Mouse (Mus musculus) forebrain, postnatal 0 days (tissue): ENCODE data around the gene Ugt1a9. TPM values are rescaled to one million over a fixed set of nuclear protein-coding genes. Genes with fewer than 3 reads are reported as not detected.

Experiments used
- ATAC-seq: fragments of 200-750 bp; cut with Nextera tagmentation; 2 replicates; pipeline ENCODE4 v1.8.0; 2017; ENCODE audit warnings: mild to moderate bottlenecking, moderate library complexity
- DNase-seq: peaks from one replicate; pipeline ENCODE4 v3.0.0-alpha.2; 2015
- H3K27ac ChIP-seq: fragments of 300-500 bp; sonication (generic); 2 replicates; pipeline ENCODE4 v1.5.1; 2014; ENCODE audit warnings: low read depth, mild to moderate bottlenecking, antibody characterized with exemption, low read length, moderate library complexity, mixed read lengths
- H3K27me3 ChIP-seq: fragments of 300-500 bp; sonication (generic); 2 replicates; pipeline ENCODE4 v1.6.1; 2014; ENCODE audit warnings: mild to moderate bottlenecking, low read length, mixed read lengths; ENCODE audit not compliant: insufficient read depth
- H3K36me3 ChIP-seq: fragments of 300-500 bp; sonication (generic); 2 replicates; pipeline ENCODE4 v1.6.1; 2014; ENCODE audit warnings: mild to moderate bottlenecking, moderate library complexity; ENCODE audit not compliant: insufficient read depth
- H3K4me1 ChIP-seq: fragments of 300-500 bp; sonication (generic); 2 replicates; pipeline ENCODE4 v1.6.1; 2014; ENCODE audit warnings: antibody characterized with exemption; ENCODE audit not compliant: insufficient read depth
- H3K4me2 ChIP-seq: fragments of 300-500 bp; sonication (generic); 2 replicates; pipeline ENCODE4 v1.6.1; 2014; ENCODE audit warnings: low read depth, mild to moderate bottlenecking, moderate library complexity
- H3K4me3 ChIP-seq: fragments of 300-500 bp; sonication (generic); 2 replicates; pipeline ENCODE4 v1.5.1; 2014; ENCODE audit warnings: low read depth, low read length, mixed read lengths
- H3K9ac ChIP-seq: fragments of 300-500 bp; sonication (generic); 2 replicates; pipeline ENCODE4 v1.6.1; 2014; ENCODE audit warnings: mild to moderate bottlenecking
- H3K9me3 ChIP-seq: fragments of 300-500 bp; sonication (generic); 2 replicates; pipeline ENCODE4 v1.6.1; 2016; ENCODE audit warnings: low read length
- CTCF ChIP-seq: sonication (generic); IDR thresholded peaks from 2 replicates; pipeline ENCODE4 v1.5.1; 2016; ENCODE audit warnings: antibody characterized with exemption, control low read depth, low read depth
- WGBS: fragments of 180-500 bp; shearing (Covaris S2); extraction: QIAGEN DNeasy Blood & Tissue Kit; methylation state at CpG from one replicate; pipeline ENCODE4 v1.1.7; 2014; 5-methylcytosine and 5-hydroxymethylcytosine counted together
- polyA plus RNA-seq: library from polyadenylated mRNA; unstranded; fragments of >200 nt; fragmentation: Nextera tagmentation; extraction: Ambion mirVana; gene quantifications from 2 replicates; pipeline ENCODE4 v1.2.1, GENCODE M21; 2015
- total RNA-seq: library from RNA; depleted of rRNA; stranded (reverse); fragments of >200 nt; gene quantifications from 2 replicates; pipeline ENCODE4 v1.2.3, GENCODE M21; 2014

Ugt1a9 gene
- total and polyA plus RNA-seq, 2 experiments from 2014 or later = not detected

DNA sequence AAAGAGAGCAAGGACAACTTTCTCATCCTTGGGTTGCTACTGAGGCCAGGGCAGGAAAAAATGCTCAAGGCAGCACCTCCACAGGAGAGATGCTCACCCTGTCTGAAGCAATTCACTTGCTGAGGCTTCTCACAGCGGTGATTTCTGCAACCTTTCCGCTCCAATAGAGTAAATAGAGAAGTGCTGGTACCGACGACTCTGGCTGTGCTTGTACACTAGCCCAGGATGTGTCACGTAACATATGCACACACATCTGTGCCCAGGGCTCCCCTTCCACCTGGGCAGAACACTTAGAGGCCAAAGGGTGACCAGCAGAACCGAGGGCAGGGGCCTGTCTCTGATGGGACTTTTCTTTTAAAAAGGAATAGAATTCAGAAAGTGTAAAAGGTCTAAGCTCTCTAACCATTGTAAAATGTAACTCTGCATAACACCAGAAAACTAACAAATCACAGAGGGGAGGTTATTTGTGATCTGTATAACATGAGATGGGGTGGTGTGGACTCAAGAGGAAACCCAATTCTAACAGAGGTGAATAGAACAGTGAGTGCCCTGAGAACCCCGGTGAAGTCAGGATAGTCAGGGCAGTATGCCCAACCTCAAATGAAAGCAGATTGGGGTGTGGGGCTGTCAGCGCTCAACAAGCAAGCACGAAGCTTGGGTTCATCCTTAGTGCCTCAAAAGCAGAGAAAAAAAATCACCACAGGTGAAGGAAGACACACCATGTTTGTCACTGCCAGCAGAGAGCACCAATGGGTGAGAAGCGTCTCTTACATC, 190.2 kb downstream of the Ugt1a9 start:
- Histone ChIP-seq H3K9ac (no peak overlapping the region), H3K27me3 (no peaks in the 10 kb centered on the region), H3K9me3 (peaks cover 23% of the 10 kb centered on the region), H3K4me1 (no peaks in the 10 kb centered on the region), H3K4me2 (no peak overlapping the region), H3K4me3 (no peak overlapping the region), H3K27ac (no peak overlapping the region), H3K36me3 (peaks cover 67% of the 10 kb centered on the region)
- 84% methylated on average over 10 of the region's 10 CpGs for WGBS
- TF ChIP-seq CTCF = 0 out of 2 replicates have a peak, but pooled peaks have one; percentile 4
- DNase-seq (no peak), ATAC-seq (no peak)

DNA sequence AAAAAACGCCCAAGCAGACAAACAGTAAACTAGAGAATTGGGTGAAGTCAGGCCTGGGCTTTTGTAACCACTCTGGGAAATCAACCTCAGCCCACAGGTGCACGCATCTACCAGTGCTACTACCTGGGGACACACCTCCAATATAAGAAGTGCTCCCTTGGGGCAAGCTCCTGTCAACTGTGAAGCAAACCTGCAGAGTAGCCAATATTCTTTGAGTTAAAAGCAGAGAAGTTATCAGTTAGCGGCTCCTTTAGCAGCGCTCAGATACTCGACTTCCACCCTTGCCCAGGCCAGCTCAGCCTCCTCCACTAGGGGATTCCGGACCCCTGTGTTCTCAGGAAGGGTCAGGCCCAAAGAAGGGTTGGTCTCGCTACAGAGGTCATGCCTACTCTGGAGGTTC, 191.1 kb downstream of the Ugt1a9 start:
- no peak for DNase-seq
- no peak overlapping the region for H3K4me2 ChIP-seq
- no peak overlapping the region for H3K4me3 ChIP-seq
- no peak overlapping the region for H3K27ac ChIP-seq
- TF ChIP-seq CTCF = peak; percentile 24
- no peak overlapping the region for H3K9ac ChIP-seq
- WGBS = 88% methylated on average over 7 of the region's 7 CpGs
- H3K36me3 ChIP-seq = peaks cover 77% of the 10 kb centered on the region
- ATAC-seq = no peak
- peaks cover 14% of the 10 kb centered on the region for H3K9me3 ChIP-seq
- H3K4me1 ChIP-seq = no peaks in the 10 kb centered on the region
- no peaks in the 10 kb centered on the region for H3K27me3 ChIP-seq

DNA sequence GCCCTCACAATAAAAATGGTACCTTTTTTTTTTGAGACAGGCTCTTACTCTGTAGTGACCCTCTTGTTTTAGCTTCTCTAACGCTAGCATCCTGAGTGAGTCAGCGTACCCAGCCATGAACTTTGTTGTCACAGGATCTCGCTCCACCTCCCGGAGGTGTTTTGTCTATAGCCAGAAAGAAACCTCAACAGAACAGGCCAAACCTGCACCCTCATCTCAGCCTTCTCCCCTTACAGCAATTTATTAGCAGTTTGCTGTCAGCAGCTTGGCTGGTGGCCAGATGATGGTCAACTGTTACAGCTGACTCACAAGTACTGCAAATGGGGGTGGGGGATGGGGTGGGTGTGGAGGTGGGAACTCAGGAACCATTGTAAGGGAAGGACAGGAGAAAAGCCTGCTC, 191.7 kb downstream of the Ugt1a9 start:
- Histone ChIP-seq H3K27me3 (no peaks in the 10 kb centered on the region), H3K9ac (no peak overlapping the region), H3K9me3 (peaks cover 8% of the 10 kb centered on the region), H3K4me3 (no peak overlapping the region), H3K4me2 (no peak overlapping the region), H3K27ac (no peak overlapping the region), H3K36me3 (peaks cover 82% of the 10 kb centered on the region), H3K4me1 (no peaks in the 10 kb centered on the region)
- ATAC-seq (no peak), DNase-seq (peak; percentile 45)
- WGBS = 81% methylated on average over 4 of the region's 4 CpGs
- TF ChIP-seq CTCF = no peak

DNA sequence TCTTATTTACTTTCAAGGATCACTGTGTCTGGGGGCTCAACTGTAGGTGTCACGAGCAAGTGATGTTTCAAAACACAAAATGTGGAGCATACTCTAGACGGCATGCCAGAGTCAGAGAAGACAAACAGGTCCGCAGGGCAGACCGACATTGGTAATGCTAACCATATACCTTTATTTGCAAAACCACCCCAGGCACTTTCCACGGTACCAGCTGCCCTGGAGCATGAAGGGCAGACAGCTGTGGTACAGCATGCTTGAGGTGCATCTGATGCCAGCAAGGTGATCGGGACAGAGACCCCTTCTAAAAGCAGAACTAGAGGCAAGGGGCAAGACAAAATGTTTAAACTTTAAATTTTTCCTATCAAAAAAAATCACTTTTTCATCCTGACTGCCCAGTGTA, 192.4 kb downstream of the Ugt1a9 start:
- no peak overlapping the region for H3K9ac ChIP-seq
- ATAC-seq (no peak), DNase-seq (no peak)
- peaks cover 1% of the 10 kb centered on the region; the same call in 1 of the 2 replicates for H3K9me3 ChIP-seq
- H3K27ac ChIP-seq = no peak overlapping the region
- peaks cover 89% of the 10 kb centered on the region for H3K36me3 ChIP-seq
- 77% methylated on average over 6 of the region's 6 CpGs for WGBS
- no peaks in the 10 kb centered on the region for H3K4me1 ChIP-seq
- no peak overlapping the region for H3K4me3 ChIP-seq
- TF ChIP-seq CTCF = no peak
- H3K4me2 ChIP-seq = no peak overlapping the region
- H3K27me3 ChIP-seq = no peaks in the 10 kb centered on the region

DNA sequence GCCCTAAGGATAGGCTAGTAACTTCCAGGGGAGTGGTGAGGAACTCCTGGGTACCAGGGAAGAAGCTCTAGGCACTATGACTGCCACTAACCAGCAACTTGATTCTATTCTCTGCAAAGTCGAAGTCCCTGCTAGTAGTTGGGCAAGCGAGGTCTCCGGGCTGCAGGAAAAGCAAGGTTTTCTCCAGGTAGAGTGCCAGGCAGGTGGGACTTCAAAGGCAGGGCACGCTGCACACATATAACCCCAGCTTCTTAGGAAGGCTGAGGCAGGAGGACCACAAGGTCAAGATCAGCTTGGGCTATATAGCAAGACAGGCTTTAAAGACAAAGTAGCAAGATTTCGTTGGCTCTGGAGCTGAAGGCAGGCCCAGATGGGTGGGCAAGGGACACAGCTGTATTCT, 193.2 kb downstream of the Ugt1a9 start:
- ATAC-seq = no peak

DNA sequence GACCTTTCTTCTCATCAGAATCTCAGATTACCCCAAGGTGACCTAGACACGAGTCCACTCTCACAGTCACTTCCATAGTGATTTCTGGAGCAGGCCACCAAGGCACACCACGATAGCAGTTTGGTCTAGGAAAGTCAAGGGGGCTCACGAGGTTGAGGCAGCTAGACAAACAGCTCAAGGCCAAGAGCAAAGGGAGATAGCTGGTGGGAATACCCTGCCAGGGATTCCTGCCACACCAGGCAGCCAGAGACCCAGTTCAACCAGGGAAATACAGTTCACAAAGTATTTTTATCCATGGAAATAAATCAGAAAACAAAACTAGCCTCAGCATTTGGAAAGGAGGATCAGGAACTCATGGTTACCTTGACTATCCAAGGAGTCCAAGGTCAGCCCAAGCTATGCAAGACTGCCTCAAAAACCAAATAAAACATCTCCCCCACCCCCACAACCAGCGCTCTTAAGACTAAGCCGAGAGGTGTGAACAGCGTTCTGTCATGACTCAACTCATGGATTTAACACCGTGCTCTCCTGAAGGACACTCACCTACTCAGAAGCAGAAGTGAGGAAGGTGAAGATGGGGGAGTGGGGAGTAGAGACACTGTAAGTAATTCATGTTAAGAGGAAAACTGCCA, 193.8 kb downstream of the Ugt1a9 start:
- no peak overlapping the region for H3K4me2 ChIP-seq
- no peak for TF ChIP-seq CTCF
- H3K9me3 ChIP-seq = no peaks in the 10 kb centered on the region
- H3K36me3 ChIP-seq = peaks cover 100% of the 10 kb centered on the region
- no peak for ATAC-seq
- no peak overlapping the region for H3K9ac ChIP-seq
- no peak overlapping the region for H3K4me3 ChIP-seq
- no peaks in the 10 kb centered on the region for H3K4me1 ChIP-seq
- DNase-seq = no peak
- no peak overlapping the region for H3K27ac ChIP-seq
- no peaks in the 10 kb centered on the region for H3K27me3 ChIP-seq
- 90% methylated on average over 7 of the region's 7 CpGs for WGBS

More for the DNA sequence above, 193.2 kb downstream of the Ugt1a9 start:
- H3K4me1 ChIP-seq = no peaks in the 10 kb centered on the region
- no peak overlapping the region for H3K4me2 ChIP-seq
- H3K27ac ChIP-seq = no peak overlapping the region
- WGBS = 93% methylated on average over 5 of the region's 5 CpGs
- H3K9me3 ChIP-seq = no peaks in the 10 kb centered on the region
- no peak overlapping the region for H3K9ac ChIP-seq
- peaks cover 97% of the 10 kb centered on the region for H3K36me3 ChIP-seq
- no peak for DNase-seq
- H3K4me3 ChIP-seq = no peak overlapping the region
- TF ChIP-seq CTCF = no peak
- no peaks in the 10 kb centered on the region for H3K27me3 ChIP-seq

DNA sequence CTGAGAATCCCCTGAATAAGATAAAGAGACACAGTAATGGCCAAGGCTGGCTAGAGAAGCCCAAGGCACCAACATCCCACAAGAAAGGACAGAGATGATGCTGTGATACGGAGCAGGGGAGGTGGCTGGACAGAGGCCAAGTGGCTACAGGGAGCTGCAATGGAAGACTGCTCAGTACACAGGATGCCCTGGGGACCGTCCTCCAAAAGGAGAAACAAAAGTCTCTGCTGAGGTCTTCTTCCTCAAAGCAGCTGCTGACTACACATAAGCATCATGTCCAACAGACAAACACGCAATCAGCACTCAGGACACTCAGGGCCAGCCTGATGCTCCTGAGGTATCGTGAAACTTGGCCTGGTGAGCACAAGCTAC, 194.3 kb downstream of the Ugt1a9 start:
- Histone ChIP-seq H3K4me3 (no peak overlapping the region), H3K9me3 (no peaks in the 10 kb centered on the region), H3K9ac (no peak overlapping the region), H3K27ac (no peak overlapping the region), H3K4me2 (no peak overlapping the region), H3K4me1 (no peaks in the 10 kb centered on the region), H3K36me3 (peaks cover 100% of the 10 kb centered on the region), H3K27me3 (no peaks in the 10 kb centered on the region)
- DNase-seq = no peak
- WGBS = 75% methylated on average over 4 of the region's 4 CpGs
- ATAC-seq = no peak
- no peak for TF ChIP-seq CTCF
